In genomic region chr7:143466099-143466677, GRCm38 (mm10) we compare ENCODE assay signal across 8 mouse cellular contexts. TPM values are rescaled to one million over a fixed set of nuclear protein-coding genes. Genes with fewer than 3 reads are reported as not detected.
DNase-seq lines count a peak whose midpoint lies in the region; ATAC-seq and TF ChIP-seq lines count a peak whose summit lies in the region.

No protein-coding gene starts in this region.

- no peaks in the 10 kb centered on the region for H3K79me2 ChIP-seq in C2C12 (ENCODE audit: control insufficient read depth, insufficient read depth)

- H3K4me2 ChIP-seq in embryonic facial prominence, embryonic 15.5 days (replicated peaks), result peak overlapping the region; percentile 2; the same call in 1 of the 2 replicates
- H3K4me2 ChIP-seq in heart, embryonic 14.5 days (ENCODE audit: low read length), result no peak overlapping the region
- no peak overlapping the region for H3K4me2 ChIP-seq in neural tube, embryonic 15.5 days

- H3K27me3 ChIP-seq in C2C12 (ENCODE audit: control insufficient read depth, insufficient read depth, insufficient read length), result peaks cover 8% of the 10 kb centered on the region
- H3K27me3 ChIP-seq in embryonic facial prominence, embryonic 15.5 days, result no peaks in the 10 kb centered on the region
- no peaks in the 10 kb centered on the region for H3K27me3 ChIP-seq in heart, embryonic 14.5 days (ENCODE audit: control insufficient read depth, insufficient read depth, low read length)
- H3K27me3 ChIP-seq in neural tube, embryonic 15.5 days (replicated peaks), result 0 out of 2 replicates have a peak, but pooled peaks cover 3% of the 10 kb centered on the region

- H3K36me3 ChIP-seq in C2C12 (ENCODE audit: control insufficient read depth, insufficient read depth), result no peaks in the 10 kb centered on the region
- no peaks in the 10 kb centered on the region for H3K36me3 ChIP-seq in embryonic facial prominence, embryonic 15.5 days
- no peaks in the 10 kb centered on the region for H3K36me3 ChIP-seq in heart, embryonic 14.5 days (ENCODE audit: control insufficient read depth, insufficient read depth, low read length)
- no peaks in the 10 kb centered on the region for H3K36me3 ChIP-seq in neural tube, embryonic 15.5 days

- no peak overlapping the region for H3ac ChIP-seq in C2C12 (ENCODE audit: control insufficient read depth, insufficient read length, low read depth)

- H3K9ac ChIP-seq in embryonic facial prominence, embryonic 15.5 days, result no peak overlapping the region
- peak overlapping the region; percentile 22; the same call in 1 of the 2 replicates for H3K9ac ChIP-seq in heart, embryonic 14.5 days (ENCODE audit: low read length)
- H3K9ac ChIP-seq in neural tube, embryonic 15.5 days (replicated peaks), result no peak overlapping the region

- H3K4me1 ChIP-seq in bone marrow, adult 2 months (ENCODE audit: control insufficient read depth, insufficient read depth, low read length), result no peaks in the 10 kb centered on the region; the same call in 1 of the 2 replicates
- peaks cover 53% of the 10 kb centered on the region for H3K4me1 ChIP-seq in embryonic facial prominence, embryonic 15.5 days
- H3K4me1 ChIP-seq in heart, embryonic 14.5 days (ENCODE audit: control insufficient read depth in 2 of 2, insufficient read depth in 2 of 2, low read length in 2 of 2), result peaks cover 20 to 27% of the 10 kb centered on the region in 2 experiments
- peaks cover 32% of the 10 kb centered on the region for H3K4me1 ChIP-seq in neural tube, embryonic 15.5 days

- H3K4me3 ChIP-seq in C2C12 (ENCODE audit: insufficient read depth, poor library complexity, severe bottlenecking), result no peak overlapping the region
- no peak overlapping the region for H3K4me3 ChIP-seq in bone marrow, adult 2 months (replicated peaks; ENCODE audit: control insufficient read depth, low read depth, low read length)
- no peak overlapping the region for H3K4me3 ChIP-seq in embryonic facial prominence, embryonic 15.5 days (replicated peaks)
- H3K4me3 ChIP-seq in heart, embryonic 14.5 days (ENCODE audit: control insufficient read depth in 1 of 2, insufficient read depth in 1 of 2, low read depth in 1 of 2, low read length in 2 of 2), result no peak overlapping the region
- no peak overlapping the region for H3K4me3 ChIP-seq in neural tube, embryonic 15.5 days (replicated peaks)

- H3K9me3 ChIP-seq in embryonic facial prominence, embryonic 15.5 days (replicated peaks), result no peaks in the 10 kb centered on the region; the same call in 1 of the 2 replicates
- 0 out of 2 replicates have a peak, but pooled peaks cover under 1% of the 10 kb centered on the region for H3K9me3 ChIP-seq in heart, embryonic 14.5 days (ENCODE audit: control insufficient read depth, low read length)
- no peaks in the 10 kb centered on the region for H3K9me3 ChIP-seq in neural tube, embryonic 15.5 days (replicated peaks)

- H3K27ac ChIP-seq in bone marrow, adult 2 months (ENCODE audit: control insufficient read depth, insufficient read depth, low read depth, low read length, poor library complexity), result no peak overlapping the region
- H3K27ac ChIP-seq in embryonic facial prominence, embryonic 15.5 days (replicated peaks), result peak overlapping the region; percentile 85
- no peak overlapping the region for H3K27ac ChIP-seq in heart, embryonic 14.5 days (replicated peaks in 1 of 2; ENCODE audit: control insufficient read depth in 1 of 2, insufficient read depth in 1 of 2, low read depth in 2 of 2, low read length in 2 of 2)
- H3K27ac ChIP-seq in neural tube, embryonic 15.5 days (replicated peaks), result no peak overlapping the region

- peak; percentile 70 to 91 for DNase-seq in kidney, postnatal 36 days
- DNase-seq in lung, adult 18-20 months, result peak; percentile 68 to 72
- peak; percentile 82 for DNase-seq in testis, postnatal 14 days (ENCODE audit: low spot score)

- no peak for TF ChIP-seq POLR2A in bone marrow, adult 2 months (IDR thresholded peaks at IDR 0.05; ENCODE audit: borderline replicate concordance, control insufficient read depth, low read depth, low read length)

- peak; percentile 74 for TF ChIP-seq CTCF in C2C12 (IDR thresholded peaks at IDR 0.05; ENCODE audit: control insufficient read depth, insufficient read depth, insufficient read length)
- TF ChIP-seq CTCF in bone marrow, adult 2 months (IDR thresholded peaks at IDR 0.05; ENCODE audit: control insufficient read depth, insufficient read depth, low read length), result peak; percentile 85

- ATAC-seq in embryonic facial prominence, embryonic 15.5 days (ENCODE audit: insufficient number of reproducible peaks, low FRiP score, low TSS enrichment, low read depth), result 0 out of 2 replicates have a peak, but pooled peaks have one; percentile 9
- no peak for ATAC-seq in heart, embryonic 14.5 days (ENCODE audit: insufficient number of reproducible peaks, insufficient read depth, low FRiP score, low read depth)
- ATAC-seq in neural tube, embryonic 15.5 days (ENCODE audit: low FRiP score), result 0 out of 2 replicates have a peak, but pooled peaks have one; percentile 10

- H3K79me3 ChIP-seq in C2C12 (ENCODE audit: low read depth), result no peaks in the 10 kb centered on the region

- WGBS in bone marrow, adult 2 months, result 9% methylated on average over 14 of the region's 14 CpGs
- WGBS in embryonic facial prominence, embryonic 15.5 days, result 35% methylated on average over 14 of the region's 14 CpGs
- WGBS in heart, embryonic 14.5 days, result 32% methylated on average over 14 of the region's 14 CpGs
- 34% methylated on average over 14 of the region's 14 CpGs for WGBS in neural tube, embryonic 15.5 days

TF ChIP-seq in C2C12, 6 proteins besides CTCF, POLR2A, EP300 and RAD21:
- TF ChIP-seq USF1 (IDR thresholded peaks at IDR 0.05; ENCODE audit: low read depth) (no peak), MYOG (IDR thresholded peaks at IDR 0.05; ENCODE audit: control insufficient read depth, extremely low read depth, insufficient read length) (no peak), MYOD1 (IDR thresholded peaks at IDR 0.05; ENCODE audit: control insufficient read depth, insufficient read length, low read depth) (no peak), FOSL1 (IDR thresholded peaks at IDR 0.05; ENCODE audit: insufficient read depth, low read length, poor library complexity, severe bottlenecking) (no peak), CEBPB (IDR thresholded peaks at IDR 0.05; ENCODE audit: low read depth) (no peak), MAX (IDR thresholded peaks at IDR 0.05) (no peak)

RNA-seq across cellular contexts. Expression of gene Cdkn1c, which starts 5.3 kb away (rescaled TPM):
- 2.3 TPM for polyA plus RNA-seq in C2C12 (2012; fragmentation: generic; extraction: Trizol)
- 4.3 and 8.0 TPM in 2 replicates for polyA plus RNA-seq in bone marrow, adult 2 months (2011; ENCODE audit: insufficient read depth, insufficient read length, low replicate concordance, missing spikeins)
- polyA plus RNA-seq in embryonic facial prominence, embryonic 15.5 days (2015; fragmentation: Nextera tagmentation; extraction: Ambion mirVana), result 1,694 and 1,933 TPM in 2 replicates
- polyA plus RNA-seq in heart, embryonic 14.5 days (2014; fragmentation: Nextera tagmentation; extraction: Ambion mirVana), result 614 and 794 TPM in 2 replicates
- 275 and 292 TPM in 2 replicates for polyA plus RNA-seq in neural tube, embryonic 15.5 days (2015; fragmentation: Nextera tagmentation; extraction: Ambion mirVana)

RNA-seq across cellular contexts. Expression of gene Slc22a18, which starts 7.3 kb away (rescaled TPM):
- not detected for polyA plus RNA-seq in C2C12 (2012; fragmentation: generic; extraction: Trizol)
- 3.3 TPM in 1 of 2 replicates, not detected in the other for polyA plus RNA-seq in bone marrow, adult 2 months (2011; ENCODE audit: insufficient read depth, insufficient read length, low replicate concordance, missing spikeins)
- 3.6 and 4.0 TPM in 2 replicates for polyA plus RNA-seq in embryonic facial prominence, embryonic 15.5 days (2015; fragmentation: Nextera tagmentation; extraction: Ambion mirVana)
- polyA plus RNA-seq in heart, embryonic 14.5 days (2014; fragmentation: Nextera tagmentation; extraction: Ambion mirVana), result 0.54 and 1.1 TPM in 2 replicates
- polyA plus RNA-seq in neural tube, embryonic 15.5 days (2015; fragmentation: Nextera tagmentation; extraction: Ambion mirVana), result 0.61 and 2.0 TPM in 2 replicates

RNA-seq across cellular contexts. Expression of gene Phlda2, which starts 36.8 kb away (rescaled TPM):
- polyA plus RNA-seq in C2C12 (2012; fragmentation: generic; extraction: Trizol), result 0.14 TPM
- 9.1 TPM in 1 of 2 replicates, not detected in the other for polyA plus RNA-seq in bone marrow, adult 2 months (2011; ENCODE audit: insufficient read depth, insufficient read length, low replicate concordance, missing spikeins)
- 6.3 and 8.8 TPM in 2 replicates for polyA plus RNA-seq in embryonic facial prominence, embryonic 15.5 days (2015; fragmentation: Nextera tagmentation; extraction: Ambion mirVana)
- polyA plus RNA-seq in heart, embryonic 14.5 days (2014; fragmentation: Nextera tagmentation; extraction: Ambion mirVana), result 0.46 and 0.63 TPM in 2 replicates
- polyA plus RNA-seq in neural tube, embryonic 15.5 days (2015; fragmentation: Nextera tagmentation; extraction: Ambion mirVana), result 1.0 and 1.3 TPM in 2 replicates

Comparison
In these comparisons a context has a peak if more than half of its experiments do, and no peak if none do; other contexts are left out.
1. RNA of gene Cdkn1c, which starts 5.3 kb away (polyA plus RNA-seq): 1,694 to 1,933 TPM in embryonic facial prominence, embryonic 15.5 days, 614 to 794 TPM in heart, embryonic 14.5 days and 275 to 292 TPM in neural tube, embryonic 15.5 days; 4.3 to 8.0 TPM in bone marrow, adult 2 months and 2.3 TPM in C2C12 (single experiment); every median in the first group is over 10 times any median in the second.
2. Peak in every context shown above with its lines, with median percentiles within 50 percentile points of each other: DNase-seq.